Mouse (Mus musculus) hindbrain, embryonic 14.5 days (tissue): Measurements from ENCODE around the gene Cd79a. TPM values are rescaled to one million over a fixed set of nuclear protein-coding genes. Genes with fewer than 3 reads are reported as not detected.

ENCODE experiments used
- ATAC-seq: fragments of 200-750 bp; cut with Nextera tagmentation; 2 replicates; pipeline ENCODE4 v1.8.0; 2017; ENCODE audit warnings: moderate number of reproducible peaks, mild to moderate bottlenecking, moderate TSS enrichment, moderate library complexity; ENCODE audit not compliant: low FRiP score
- DNase-seq: peaks from one replicate; pipeline ENCODE4 v3.0.0-alpha.2; 2015; ENCODE audit warnings: low spot score
- H3K27ac ChIP-seq: fragments of 300-500 bp; sonication (generic); 2 replicates; pipeline ENCODE4 v1.5.1; 2014; ENCODE audit warnings: mild to moderate bottlenecking, moderate library complexity
- H3K27me3 ChIP-seq: fragments of 300-500 bp; sonication (generic); 2 replicates; pipeline ENCODE4 v1.6.1; 2014; ENCODE audit warnings: mild to moderate bottlenecking, low read length, mixed read lengths; ENCODE audit not compliant: control insufficient read depth, insufficient read depth
- H3K36me3 ChIP-seq: fragments of 300-500 bp; sonication (generic); replicated peaks from 2 replicates; pipeline ENCODE4 v1.6.1; 2014; ENCODE audit not compliant: control insufficient read depth, insufficient read depth
- H3K4me1 ChIP-seq: fragments of 300-500 bp; sonication (generic); replicated peaks from 2 replicates; pipeline ENCODE4 v1.6.1; 2014; ENCODE audit warnings: antibody characterized with exemption, low read length, mixed read lengths; ENCODE audit not compliant: control insufficient read depth, insufficient read depth
- H3K4me2 ChIP-seq: fragments of 300-500 bp; sonication (generic); replicated peaks from 2 replicates; pipeline ENCODE4 v1.6.1; 2014; ENCODE audit warnings: mild to moderate bottlenecking, moderate library complexity
- H3K4me3 ChIP-seq: fragments of 300-500 bp; sonication (generic); replicated peaks from 2 replicates; pipeline ENCODE4 v1.5.1; 2014; ENCODE audit warnings: mild to moderate bottlenecking, low read length
- H3K9ac ChIP-seq: fragments of 300-500 bp; sonication (generic); 2 replicates; pipeline ENCODE4 v1.6.1; 2014
- H3K9me3 ChIP-seq: fragments of 300-500 bp; sonication (generic); 2 replicates; pipeline ENCODE4 v1.6.1; 2016; ENCODE audit warnings: low read length; ENCODE audit not compliant: control insufficient read depth
- WGBS: fragments of 180-500 bp; shearing (Covaris S2); extraction: QIAGEN DNeasy Blood & Tissue Kit; methylation state at CpG from one replicate; pipeline ENCODE4 v1.1.7; 2014; 5-methylcytosine and 5-hydroxymethylcytosine counted together
- polyA plus RNA-seq: library from polyadenylated mRNA; unstranded; fragments of >200 nt; fragmentation: Nextera tagmentation; extraction: Ambion mirVana; gene quantifications from 2 replicates; pipeline ENCODE4 v1.2.1, GENCODE M21; 2014

Gene Cd79a
- polyA plus RNA-seq, 1 experiment from 2014 or later, result 0.13 TPM

- H3K27me3 ChIP-seq, result no peaks in the 10 kb centered on the region
- H3K9ac ChIP-seq, result peak overlapping the region; percentile 97
- H3K4me3 ChIP-seq, result peak overlapping the region; percentile 89
- H3K4me1 ChIP-seq, result peaks cover 17% of the 10 kb centered on the region
- DNase-seq, result no peak
- H3K4me2 ChIP-seq, result peak overlapping the region; percentile 92
- 0% methylated on average over 46 of the region's 47 CpGs for WGBS
- peak; percentile 1; the same call in 1 of the 2 replicates for ATAC-seq
- peak overlapping the region; percentile 87 for H3K27ac ChIP-seq
- no peaks in the 10 kb centered on the region for H3K9me3 ChIP-seq
- peaks cover 45% of the 10 kb centered on the region for H3K36me3 ChIP-seq
Measured at GRCm38 (mm10) chr7:24884693-24885291, 12.4 kb upstream of the Cd79a start.

- ATAC-seq, result no peak
- H3K9ac ChIP-seq, result peak overlapping the region; percentile 97
- H3K9me3 ChIP-seq, result no peaks in the 10 kb centered on the region
- WGBS, result 48% methylated on average over 12 of the region's 12 CpGs
- no peaks in the 10 kb centered on the region for H3K27me3 ChIP-seq
- peak overlapping the region; percentile 89 for H3K4me3 ChIP-seq
- no peak for DNase-seq
- H3K4me2 ChIP-seq, result peak overlapping the region; percentile 92
- no peak overlapping the region for H3K27ac ChIP-seq
- peaks cover 54% of the 10 kb centered on the region for H3K36me3 ChIP-seq
- peaks cover 17% of the 10 kb centered on the region for H3K4me1 ChIP-seq
Measured at GRCm38 (mm10) chr7:24885468-24886307, 11.5 kb upstream of the Cd79a start.

- Histone ChIP-seq H3K4me3 (peak overlapping the region; percentile 89; the same call in 1 of the 2 replicates), H3K9ac (peak overlapping the region; percentile 97), H3K27me3 (no peaks in the 10 kb centered on the region), H3K4me1 (peaks cover 17% of the 10 kb centered on the region), H3K9me3 (no peaks in the 10 kb centered on the region), H3K27ac (no peak overlapping the region), H3K36me3 (peaks cover 60% of the 10 kb centered on the region), H3K4me2 (peak overlapping the region; percentile 92)
- 79% methylated on average over 4 of the region's 4 CpGs for WGBS
- DNase-seq (no peak), ATAC-seq (no peak)
Measured at GRCm38 (mm10) chr7:24886308-24886633, 10.9 kb upstream of the Cd79a start.

GRCm38 (mm10) chr7:24887096-24887495, 10.1 kb upstream of the Cd79a start:
- Histone ChIP-seq H3K27me3 (no peaks in the 10 kb centered on the region), H3K9me3 (no peaks in the 10 kb centered on the region), H3K4me1 (peaks cover 17% of the 10 kb centered on the region), H3K4me2 (no peak overlapping the region), H3K9ac (peak overlapping the region; percentile 97), H3K36me3 (peaks cover 61% of the 10 kb centered on the region), H3K27ac (no peak overlapping the region), H3K4me3 (no peak overlapping the region)
- WGBS, result 81% methylated on average over 4 of the region's 4 CpGs
- no peak for ATAC-seq
- DNase-seq, result no peak

GRCm38 (mm10) chr7:24889431-24890220, 7.6 kb upstream of the Cd79a start:
- no peak overlapping the region for H3K27ac ChIP-seq
- no peak overlapping the region for H3K9ac ChIP-seq
- ATAC-seq (peak; percentile 21; the same call in 1 of the 2 replicates), DNase-seq (no peak)
- no peaks in the 10 kb centered on the region for H3K27me3 ChIP-seq
- H3K4me2 ChIP-seq, result no peak overlapping the region
- H3K4me1 ChIP-seq, result peaks cover 17% of the 10 kb centered on the region
- H3K9me3 ChIP-seq, result no peaks in the 10 kb centered on the region
- peaks cover 65% of the 10 kb centered on the region for H3K36me3 ChIP-seq
- 82% methylated on average over 6 of the region's 6 CpGs for WGBS
- H3K4me3 ChIP-seq, result no peak overlapping the region

- Histone ChIP-seq H3K27me3 (no peaks in the 10 kb centered on the region), H3K4me2 (no peak overlapping the region), H3K36me3 (peaks cover 63% of the 10 kb centered on the region), H3K9ac (no peak overlapping the region), H3K4me1 (peaks cover 13% of the 10 kb centered on the region), H3K4me3 (no peak overlapping the region), H3K9me3 (no peaks in the 10 kb centered on the region), H3K27ac (no peak overlapping the region)
- peak; percentile 93 for DNase-seq
- peak; percentile 62 for ATAC-seq
- WGBS, result 35% methylated on average over 10 of the region's 10 CpGs
Measured at GRCm38 (mm10) chr7:24890281-24891216, 6.6 kb upstream of the Cd79a start.

- Histone ChIP-seq H3K4me3 (no peak overlapping the region), H3K27me3 (no peaks in the 10 kb centered on the region), H3K27ac (no peak overlapping the region), H3K4me1 (peaks cover 4% of the 10 kb centered on the region), H3K9ac (no peak overlapping the region), H3K9me3 (no peaks in the 10 kb centered on the region), H3K36me3 (peaks cover 53% of the 10 kb centered on the region), H3K4me2 (no peak overlapping the region)
- DNase-seq (no peak), ATAC-seq (no peak)
- 81% methylated on average over 3 of the region's 3 CpGs for WGBS
Measured at GRCm38 (mm10) chr7:24891241-24892124, 5.7 kb upstream of the Cd79a start.

GRCm38 (mm10) chr7:24892125-24892583, 5.0 kb upstream of the Cd79a start:
- no peaks in the 10 kb centered on the region for H3K4me1 ChIP-seq
- H3K36me3 ChIP-seq, result peaks cover 47% of the 10 kb centered on the region
- H3K9ac ChIP-seq, result no peak overlapping the region
- ATAC-seq (no peak), DNase-seq (no peak)
- no peak overlapping the region for H3K4me2 ChIP-seq
- no peaks in the 10 kb centered on the region for H3K9me3 ChIP-seq
- no peak overlapping the region for H3K27ac ChIP-seq
- no peak overlapping the region for H3K4me3 ChIP-seq
- WGBS, result 80% methylated on average over 2 of the region's 2 CpGs
- no peaks in the 10 kb centered on the region for H3K27me3 ChIP-seq
